Mouse (Mus musculus) left cerebral cortex, postnatal 4 days (tissue): ENCODE results near the gene Asns. TPM values are rescaled to one million over a fixed set of nuclear protein-coding genes. Genes with fewer than 3 reads are reported as not detected.

ENCODE experiments used
- DNase-seq: peaks from one replicate; pipeline ENCODE4 v3.0.0-alpha.2; 2022
- intact Hi-C: fragments of 180-260 bp; cut with DNase I; formaldehyde crosslinking; loops from one replicate; pipeline ENCODE4 v1.15.1; 2025
- total RNA-seq, 2 experiments: library from RNA; stranded (reverse); gene quantifications; 2 replicates each; pipeline ENCODE4 v1.2.3; 2021

Gene Asns
- 10 to 100 TPM; 99.3 to 99.8 TPM for total RNA-seq

DNA sequence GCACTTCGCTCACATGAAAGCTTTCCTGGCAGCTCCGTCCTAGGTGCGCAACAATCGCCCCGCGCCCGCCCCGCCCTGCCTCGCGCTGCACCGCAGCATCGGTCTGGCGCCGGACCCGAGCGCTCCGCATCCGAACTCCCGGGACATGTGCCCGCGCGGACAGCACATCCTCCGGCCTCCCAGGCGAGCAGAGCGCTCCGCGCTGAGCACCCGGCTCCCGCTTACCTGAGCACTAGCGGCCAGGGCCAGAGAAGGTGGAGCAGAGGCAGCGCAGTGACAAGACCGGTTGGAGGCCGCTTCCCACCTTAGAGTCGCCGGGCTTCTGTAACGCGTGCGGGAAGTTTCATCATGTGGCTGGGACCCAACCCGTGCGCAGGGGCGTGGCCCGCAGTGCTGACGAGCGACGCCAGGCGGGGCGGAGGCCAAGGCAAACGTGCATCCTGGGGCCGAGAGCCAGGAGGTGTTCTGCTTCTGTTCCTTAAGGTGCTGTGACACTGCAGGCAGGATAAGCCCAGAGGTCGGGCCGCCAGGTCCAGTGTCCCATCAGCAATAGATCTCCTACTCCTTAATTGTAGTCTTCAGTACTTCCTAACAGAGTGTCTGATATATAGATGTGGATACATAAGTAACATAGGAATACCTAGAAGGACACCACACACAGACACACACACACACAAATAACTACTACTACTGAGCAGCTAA is at the start of gene Asns:
Asns (minus strand) TSS at position 371 of the 702 bp plus-strand sequence.
- intact Hi-C loops: no loop called here

DNA sequence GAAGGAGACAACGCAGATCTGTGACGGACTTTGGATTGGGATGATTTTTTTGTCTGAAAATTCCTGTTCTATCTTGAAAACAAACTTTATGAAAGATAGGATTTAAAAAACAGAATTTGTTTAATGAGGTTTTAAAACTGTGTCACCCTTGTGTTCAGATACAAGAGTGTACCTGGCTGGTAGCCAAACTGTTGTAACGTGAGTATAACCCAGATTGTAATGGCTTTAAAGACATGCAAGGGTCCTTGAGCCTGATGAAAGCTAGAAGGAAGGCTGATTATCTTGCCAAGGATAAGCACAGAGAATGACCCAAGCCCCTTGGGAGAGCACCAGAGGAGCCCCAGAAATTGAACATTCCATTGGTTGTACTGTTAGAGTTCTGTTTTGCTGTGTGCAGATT is 48.7 kb upstream of the Asns start:
- intact Hi-C loops: no loop called here
- DNase-seq: no peak

More for the DNA sequence above, at the start of gene Asns:
- DNase-seq: peak; percentile 81

DNA sequence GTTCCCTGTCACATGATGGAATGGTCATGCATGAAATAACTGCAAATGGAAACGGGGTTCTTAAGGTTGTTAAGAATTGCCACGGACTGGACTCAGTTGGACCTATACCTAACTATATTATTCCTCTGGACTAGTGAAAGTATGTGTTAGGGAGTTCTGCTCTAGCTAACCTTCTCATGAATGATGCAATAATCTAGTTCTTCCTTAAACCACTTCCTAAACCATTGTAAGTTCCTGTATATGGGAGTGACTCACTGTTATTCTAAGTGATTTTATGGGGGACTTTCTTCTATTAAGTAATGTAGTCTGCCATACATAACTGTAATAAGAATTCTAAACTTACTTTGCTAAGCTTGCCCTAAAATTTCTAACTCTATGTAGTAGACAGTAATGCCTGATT is 44.8 kb upstream of the Asns start:
- no peak for DNase-seq
- intact Hi-C loops: loop anchor here (10.0 kb wide), 2 partner anchors 347 to 997 kb away; no protein-coding TSS in a partner anchor

DNA sequence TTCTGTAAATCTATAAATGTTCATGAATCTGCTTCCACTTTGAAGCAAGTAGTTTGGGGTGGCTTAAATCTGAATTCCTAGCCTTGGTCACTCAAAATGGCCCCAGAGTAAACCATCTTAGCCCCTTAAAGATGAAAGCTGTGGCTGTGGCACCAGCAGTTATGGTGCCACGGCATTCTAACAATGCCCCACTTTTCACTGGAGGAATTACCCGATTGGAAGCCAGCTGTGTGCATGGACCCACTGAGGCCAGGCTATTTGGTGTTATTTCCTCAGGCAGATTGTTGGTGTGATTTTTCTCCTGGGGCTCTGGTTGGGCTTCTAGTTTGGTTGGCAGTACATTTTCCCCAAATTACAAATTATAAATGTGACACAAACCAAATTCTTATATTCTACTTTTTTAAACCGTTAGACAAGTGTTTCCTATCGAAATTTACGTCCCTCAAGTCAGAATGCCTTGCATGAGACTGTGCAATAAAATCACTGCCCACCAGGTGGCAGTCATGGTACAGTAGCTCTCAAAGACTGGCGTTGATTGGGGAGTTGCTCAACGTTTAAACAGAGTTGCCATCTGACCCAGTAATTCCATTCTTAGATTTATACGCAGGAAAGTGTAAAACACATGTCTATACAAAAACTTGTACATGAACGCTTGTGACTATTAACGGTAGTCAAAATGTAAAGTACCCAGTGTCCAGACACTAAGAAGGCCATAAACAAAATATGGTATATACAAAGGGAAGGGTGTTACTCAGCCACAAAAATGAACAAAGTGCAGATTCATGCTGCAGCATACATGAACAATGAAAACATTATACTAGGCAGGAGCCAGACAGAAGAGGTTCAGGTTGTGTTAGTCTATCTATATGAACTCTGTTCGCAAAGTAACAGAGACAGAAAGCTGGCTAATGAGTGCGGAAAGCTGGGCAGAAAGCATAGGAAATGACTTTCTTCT is 40.0 kb upstream of the Asns start:
- intact Hi-C loops: loop anchor here (5.0 to 10.0 kb wide), 3 partner anchors 352 to 1002 kb away; no protein-coding TSS in a partner anchor
- DNase-seq: peak; percentile 86

GRCm38 (mm10) chr6:7732097-7732496 is 39.0 kb upstream of the Asns start:
- intact Hi-C loops: loop anchor here (5.0 to 10.0 kb wide), 3 partner anchors 353 to 1003 kb away; no protein-coding TSS in a partner anchor
- no peak for DNase-seq

GRCm38 (mm10) chr6:7729128-7729527 is 36.1 kb upstream of the Asns start:
- intact Hi-C loops: no loop called here
- DNase-seq: no peak

DNA sequence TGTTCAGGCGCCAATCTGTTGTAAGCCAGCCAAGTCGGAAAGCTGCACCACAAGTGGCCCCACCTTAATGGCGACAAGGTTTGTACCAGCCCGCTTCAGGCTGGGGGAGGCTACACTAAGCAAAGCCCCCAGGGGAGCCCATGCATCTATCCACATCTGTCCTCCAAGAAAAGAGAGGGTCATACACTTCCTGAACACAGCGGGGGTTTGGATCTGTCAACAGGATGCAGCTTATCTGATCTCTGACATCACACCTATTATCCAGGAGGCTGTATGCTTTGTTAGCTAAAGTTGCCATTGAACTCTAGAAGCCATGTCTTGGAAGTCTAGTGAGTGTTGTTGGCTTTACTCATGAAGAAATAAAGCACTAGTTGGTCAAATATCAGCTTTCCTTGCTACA is 35.2 kb upstream of the Asns start:
- intact Hi-C loops: no loop called here

DNA sequence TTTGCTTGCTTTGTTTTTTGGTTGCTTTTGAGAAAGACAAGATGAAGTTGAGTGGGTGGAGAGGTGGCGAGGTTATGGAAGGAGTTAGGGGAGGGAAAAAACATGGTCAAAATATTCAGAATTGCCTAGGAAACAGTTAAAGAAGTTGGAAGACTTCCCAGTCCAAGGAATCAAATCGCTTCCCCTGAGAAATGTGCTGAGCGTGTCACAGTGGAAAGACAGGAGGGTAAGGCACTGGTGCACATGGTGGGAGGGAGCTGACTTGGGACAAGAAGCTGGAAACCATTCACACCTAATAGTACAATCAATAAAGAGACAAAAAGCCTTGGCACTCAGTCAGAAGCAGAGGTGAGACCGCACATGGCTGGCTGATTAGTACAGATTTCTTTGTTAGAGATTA is 23.2 kb upstream of the Asns start:
- DNase-seq: no peak
- intact Hi-C loops: no loop called here

More for the DNA sequence above, 35.2 kb upstream of the Asns start:
- DNase-seq: no peak

DNA sequence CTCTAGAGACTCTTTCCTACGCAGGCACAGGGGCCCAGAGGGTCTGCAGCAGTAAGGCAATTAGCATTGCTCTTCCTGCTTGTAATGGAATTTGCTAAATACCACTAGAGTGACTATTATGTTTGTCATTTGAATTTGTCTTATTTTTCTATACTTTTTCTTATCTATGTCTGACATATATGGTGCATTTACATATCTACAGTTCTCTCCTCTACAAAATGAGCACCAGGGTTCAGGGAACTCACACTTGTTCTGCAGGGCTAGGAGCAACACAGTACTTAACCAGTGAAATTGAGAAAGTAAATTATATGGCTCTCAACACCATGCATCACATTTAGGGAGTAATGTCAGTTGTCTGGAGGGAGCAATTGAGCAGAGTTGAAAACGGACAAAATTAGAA is 21.2 kb upstream of the Asns start:
- intact Hi-C loops: no loop called here
- no peak for DNase-seq

GRCm38 (mm10) chr6:7711837-7712330 is 18.8 kb upstream of the Asns start:
- intact Hi-C loops: no loop called here
- no peak for DNase-seq

DNA sequence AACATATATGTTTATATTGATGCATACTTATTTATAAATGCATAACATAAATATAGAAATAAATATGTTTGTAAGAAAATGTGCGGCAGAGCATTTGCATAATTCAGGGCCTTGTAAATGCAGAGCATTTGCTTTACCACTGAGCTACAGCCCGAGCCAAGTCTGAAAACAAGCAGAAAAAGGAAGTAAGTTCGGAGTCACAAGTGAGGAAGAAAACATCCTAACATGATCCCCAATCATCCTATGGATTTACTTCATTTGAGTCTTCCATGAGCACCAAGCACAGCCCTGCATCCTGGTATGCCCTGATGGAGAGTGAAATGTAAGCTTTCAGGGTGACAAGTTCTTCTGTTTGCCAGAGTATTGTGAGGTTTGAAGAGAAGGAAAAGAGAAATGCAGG is 15.2 kb upstream of the Asns start:
- intact Hi-C loops: no loop called here
- DNase-seq: no peak

- intact Hi-C loops: no loop called here
- no peak for DNase-seq
Observed at GRCm38 (mm10) chr6:7706796-7707195, 13.7 kb upstream of the Asns start.

GRCm38 (mm10) chr6:7697999-7698699 is 5.1 kb upstream of the Asns start:
- DNase-seq: no peak
- intact Hi-C loops: no loop called here

- intact Hi-C loops: no loop called here
Observed at GRCm38 (mm10) chr6:7697077-7697643, 4.1 kb upstream of the Asns start.

DNA sequence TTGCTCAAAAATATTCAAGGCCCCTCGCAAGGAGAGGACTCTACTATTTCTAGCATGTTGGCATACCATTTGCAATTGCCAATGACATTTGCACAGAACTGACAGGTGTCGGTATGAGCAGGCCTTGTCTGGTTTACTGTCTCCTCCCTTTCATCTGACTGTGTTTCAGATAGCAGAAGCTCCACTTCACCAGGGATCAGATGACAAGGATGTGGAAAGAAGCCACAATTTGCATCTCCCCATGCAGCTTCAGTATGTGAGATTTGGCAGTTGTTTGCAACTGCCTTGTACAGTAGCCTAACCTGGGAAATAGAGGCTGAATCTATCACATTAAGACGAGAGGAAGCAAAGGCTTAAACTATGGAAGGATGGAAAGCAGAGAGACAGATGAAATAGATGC is 3.6 kb upstream of the Asns start:
- DNase-seq: no peak
- intact Hi-C loops: no loop called here

More at GRCm38 (mm10) chr6:7697077-7697643, 4.1 kb upstream of the Asns start:
- no peak for DNase-seq

DNA sequence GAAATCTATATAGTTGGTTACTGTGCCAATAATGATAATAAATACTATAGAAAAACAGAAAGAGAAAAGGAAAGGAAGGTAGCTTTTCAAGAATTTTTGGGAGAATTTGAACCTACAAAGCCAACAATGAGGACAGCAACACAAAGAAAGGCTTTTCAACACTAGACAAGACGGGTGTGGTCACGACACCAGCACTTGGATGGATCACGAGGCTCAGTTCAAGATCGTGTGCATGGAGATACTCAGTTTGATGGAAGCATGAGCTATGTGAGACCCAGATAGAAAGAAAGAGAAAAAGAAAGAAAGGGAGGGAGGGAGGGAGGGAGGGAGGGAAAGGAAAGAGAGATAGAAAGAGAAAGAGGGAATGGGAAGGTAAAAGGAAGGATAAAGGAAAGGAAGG is 2.8 kb upstream of the Asns start:
- DNase-seq: no peak
- intact Hi-C loops: no loop called here

DNA sequence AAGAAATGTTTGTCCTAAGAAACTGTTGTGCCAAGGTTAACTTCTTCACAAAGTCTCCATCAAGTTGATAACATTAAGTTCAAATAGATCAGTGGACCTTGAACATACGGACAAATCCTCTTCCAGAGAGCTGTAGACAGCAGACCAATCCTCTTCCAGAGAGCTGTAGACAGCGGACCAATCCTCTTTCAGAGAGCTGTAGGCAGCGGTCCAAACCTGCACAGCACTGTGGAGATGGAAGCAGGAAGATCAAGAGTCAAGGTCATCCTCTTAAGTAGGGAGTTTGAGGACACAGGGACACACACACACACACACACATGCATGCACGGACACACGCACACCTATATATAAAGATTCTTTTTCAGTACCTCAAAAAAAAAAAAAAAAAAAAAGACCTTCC is 612 bp upstream of the Asns start:
- intact Hi-C loops: no loop called here
- no peak for DNase-seq

DNA sequence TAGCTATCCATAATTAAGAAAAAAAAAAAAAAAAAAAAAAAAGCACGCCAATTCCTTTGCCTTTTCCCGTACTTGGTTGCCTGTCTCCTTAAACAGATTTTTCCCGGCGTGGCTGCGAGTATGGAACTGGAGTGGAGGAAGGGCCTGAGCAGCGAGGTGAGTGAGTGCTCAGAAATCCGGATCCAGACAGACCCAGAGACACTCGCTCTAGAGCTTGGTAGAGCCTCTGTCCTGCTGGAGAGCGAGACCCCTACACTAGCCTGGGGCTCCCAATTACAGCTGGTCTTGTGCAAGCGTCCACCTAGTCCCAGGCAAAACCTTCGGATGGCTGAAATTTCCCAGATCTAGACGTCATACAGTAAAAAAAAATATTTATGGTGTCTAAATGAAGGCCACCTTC is 603 bp downstream of the Asns start:
- intact Hi-C loops: no loop called here
- peak; percentile 13 for DNase-seq

GRCm38 (mm10) chr6:7692037-7692436 is 1.0 kb downstream of the Asns start:
- intact Hi-C loops: no loop called here
- DNase-seq: no peak

DNA sequence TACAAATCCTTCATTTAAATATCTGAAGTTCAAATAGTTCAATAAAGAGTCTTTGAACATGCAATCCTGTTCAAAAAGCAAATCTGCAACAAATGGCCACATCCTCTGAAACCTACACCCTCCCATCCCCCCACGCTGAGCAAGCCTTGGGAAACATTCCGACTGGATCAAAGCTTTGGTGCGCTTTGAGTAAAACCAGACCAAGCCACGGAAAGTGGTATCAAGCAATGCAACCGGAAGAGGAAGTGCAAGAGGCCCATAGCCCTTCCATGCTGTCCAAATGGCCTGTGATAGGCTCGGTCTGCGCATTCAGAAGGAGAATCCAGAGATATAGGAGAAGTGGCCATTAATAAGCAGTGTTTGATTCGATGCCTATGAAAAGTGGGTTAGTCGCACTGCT is 2.6 kb downstream of the Asns start:
- intact Hi-C loops: no loop called here
- DNase-seq: no peak

DNA sequence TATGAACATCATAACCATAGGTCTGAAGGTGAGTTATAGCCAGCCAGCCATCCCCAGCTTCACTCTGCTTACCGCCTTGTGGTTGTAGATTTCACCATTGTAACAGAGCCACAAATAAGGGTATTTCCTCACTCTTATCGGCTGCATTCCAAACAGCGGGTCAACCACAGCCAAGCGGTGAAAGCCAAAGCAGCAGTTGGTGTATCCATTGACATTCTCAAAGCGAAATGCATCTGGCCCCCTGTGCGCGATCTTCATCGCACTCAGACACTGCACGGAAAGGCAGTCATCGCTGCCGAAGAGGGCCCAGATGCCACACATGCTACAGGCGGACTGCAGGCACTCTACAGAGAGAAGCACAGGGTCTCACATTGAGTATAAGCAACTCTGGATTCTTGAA is 3.9 kb downstream of the Asns start:
- intact Hi-C loops: no loop called here
- no peak for DNase-seq
